Mouse (Mus musculus): ENCODE results near the gene Kdelc2. TPM values are rescaled to one million over a fixed set of nuclear protein-coding genes. Genes with fewer than 3 reads are reported as not detected.

Gene Kdelc2
- polyA plus RNA-seq (2014; fragmentation: Illumina TruSeq; extraction: RNeasy Lipid Tissue Mini Kit (QIAGEN cat#74804); ENCODE audit: low read depth, low replicate concordance), result 22.2 TPM

DNA sequence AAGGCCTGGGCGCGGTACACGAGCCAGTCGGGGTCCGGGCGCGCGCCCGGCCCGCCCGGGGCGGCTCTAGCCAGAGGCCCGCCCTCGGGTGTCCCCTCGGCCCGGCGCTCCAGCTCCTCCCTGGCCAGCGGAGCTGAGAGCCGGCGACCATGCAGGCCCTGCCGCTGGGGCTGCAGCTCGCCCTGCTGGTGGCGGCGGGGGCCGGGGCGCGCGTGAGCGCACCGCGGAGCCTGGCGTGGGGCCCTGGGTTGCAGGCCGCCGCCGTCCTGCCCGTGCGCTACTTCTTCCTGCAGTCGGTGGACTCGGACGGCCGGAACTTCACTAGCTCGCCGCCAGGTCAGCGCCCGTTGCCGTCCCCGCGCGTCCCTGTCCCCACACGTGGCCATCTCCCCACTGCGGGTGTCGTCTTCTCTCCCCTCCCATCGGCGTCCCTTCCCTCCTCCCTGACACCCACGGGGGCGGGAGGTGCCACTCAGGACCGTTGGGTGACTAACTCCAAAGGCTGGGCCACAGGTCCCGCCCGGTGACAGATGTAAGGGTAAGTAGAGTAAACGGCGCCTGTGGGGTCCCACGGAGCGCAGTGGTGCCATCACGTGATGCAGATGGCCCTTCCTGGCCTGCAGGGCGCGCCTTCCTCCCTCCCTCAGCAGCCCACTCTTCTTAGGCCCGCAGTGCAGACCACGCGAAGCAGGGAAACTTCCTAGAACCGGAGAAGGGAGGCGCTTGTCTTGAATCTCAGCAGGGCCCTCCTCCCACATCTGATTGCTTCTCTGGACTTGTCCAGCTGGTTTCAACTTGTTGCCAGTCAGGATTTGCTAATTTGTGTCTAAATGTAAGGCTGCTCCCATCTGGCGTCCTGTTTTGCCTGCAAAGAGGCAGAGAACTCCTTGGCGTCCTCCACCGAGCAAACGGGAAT is at the start of gene Kdelc2:
Gene Kdelc2 (plus strand): TSS at position 75 of the 916 bp plus-strand sequence.

DNA sequence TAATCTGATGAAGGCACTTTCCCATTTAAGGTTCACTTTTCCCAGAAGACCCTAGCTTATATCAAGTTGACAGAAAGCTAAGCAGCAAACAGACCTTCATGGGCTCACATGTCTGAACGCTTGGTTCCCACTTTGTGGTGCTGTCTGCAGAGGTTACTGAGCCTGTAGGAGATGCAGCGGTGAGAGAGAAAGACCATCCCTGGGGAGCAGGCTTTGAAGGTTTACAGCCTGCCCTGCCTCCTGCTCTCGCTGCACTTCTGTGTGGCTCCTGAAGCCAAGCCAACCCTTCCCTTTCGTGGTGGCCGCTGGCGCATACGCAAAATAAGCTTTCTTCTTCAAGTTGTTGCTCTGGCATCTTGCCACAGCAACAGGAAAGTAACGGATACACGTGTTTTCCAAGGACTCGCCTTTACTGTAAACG is 18.5 kb downstream of the Kdelc2 start, which contains the start of gene 4930550C14Rik:
Gene 4930550C14Rik (plus strand): TSS at position 35 of the 421 bp plus-strand sequence.

Other genes with a start within 250 kb of the Kdelc2 start
- 33.6 TPM for gene Ddx10, start 136.0 kb upstream of the Kdelc2 start, polyA plus RNA-seq (2014; fragmentation: Illumina TruSeq; extraction: RNeasy Lipid Tissue Mini Kit (QIAGEN cat#74804); ENCODE audit: low read depth, low replicate concordance)
- gene Exph5, start 82.4 kb upstream of the Kdelc2 start, polyA plus RNA-seq (2014; fragmentation: Illumina TruSeq; extraction: RNeasy Lipid Tissue Mini Kit (QIAGEN cat#74804); ENCODE audit: low read depth, low replicate concordance), result 10.6 TPM
- gene 4930550C14Rik, start 18.3 kb downstream of the Kdelc2 start, polyA plus RNA-seq (2014; fragmentation: Illumina TruSeq; extraction: RNeasy Lipid Tissue Mini Kit (QIAGEN cat#74804); ENCODE audit: low read depth, low replicate concordance), result 20.9 TPM
- 15.6 TPM for gene Atm, start 152.7 kb downstream of the Kdelc2 start, polyA plus RNA-seq (2014; fragmentation: Illumina TruSeq; extraction: RNeasy Lipid Tissue Mini Kit (QIAGEN cat#74804); ENCODE audit: low read depth, low replicate concordance)
- 19.1 TPM for gene Npat, start 153.0 kb downstream of the Kdelc2 start, polyA plus RNA-seq (2014; fragmentation: Illumina TruSeq; extraction: RNeasy Lipid Tissue Mini Kit (QIAGEN cat#74804); ENCODE audit: low read depth, low replicate concordance)
- 271 TPM for gene Acat1, start 226.4 kb downstream of the Kdelc2 start, polyA plus RNA-seq (2014; fragmentation: Illumina TruSeq; extraction: RNeasy Lipid Tissue Mini Kit (QIAGEN cat#74804); ENCODE audit: low read depth, low replicate concordance)